Mouse (Mus musculus) liver, postnatal 0 days (tissue): ENCODE results near the gene Plk2.

Source experiments
- CTCF ChIP-seq: sonication (generic); IDR thresholded peaks from 2 replicates; pipeline ENCODE4 v1.5.1; 2016; ENCODE audit warnings: antibody characterized with exemption, low read depth
- EP300 ChIP-seq: IDR thresholded peaks from 2 replicates; pipeline ENCODE4 v1.6.1; 2016; ENCODE audit warnings: antibody characterized with exemption, low read depth, mild to moderate bottlenecking

DNA sequence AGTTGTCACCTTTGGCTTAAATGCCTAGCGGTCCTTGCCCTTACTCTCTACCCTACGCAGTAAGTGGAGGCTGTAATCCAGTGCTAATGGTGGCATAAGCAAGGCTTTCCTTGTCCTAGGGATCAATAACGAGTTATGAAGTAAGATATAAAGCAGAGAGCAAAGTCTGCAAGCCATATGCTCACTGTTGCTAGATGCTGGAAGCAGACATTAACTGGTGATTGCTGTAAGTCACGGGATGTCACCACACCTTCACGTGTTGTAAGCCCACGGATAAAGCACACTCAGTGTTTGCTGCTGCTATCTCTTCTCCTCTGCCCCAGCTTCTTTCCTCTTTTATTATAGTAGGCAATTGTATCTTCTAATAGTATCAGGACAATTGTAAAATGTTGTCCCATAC is 43.8 kb upstream of the Plk2 start:
- TF ChIP-seq CTCF: no peak
- no peak for TF ChIP-seq EP300
